Mouse (Mus musculus) granulocyte monocyte progenitor cell, adult 5-6 weeks (primary cell): ENCODE data around the gene Mgarp. TPM values are rescaled to one million over a fixed set of nuclear protein-coding genes. Genes with fewer than 3 reads are reported as not detected.
"Not testable (repeated sequence)": the region's sequence is repeated elsewhere in the genome, so short reads cannot be mapped to it uniquely, and the experiment has no call there.

ENCODE experiments used
- ATAC-seq: replicated peaks from 2 replicates; pipeline ENCODE4 v1.8.0; 2016; ENCODE audit warnings: mild to moderate bottlenecking, moderate TSS enrichment, inconsistent platforms; ENCODE audit not compliant: poor library complexity, severe bottlenecking
- total RNA-seq, 2 experiments: library from RNA; stranded (forward) in 1 of 2; stranded (reverse) in 1 of 2; fragments of 200-712, 200-1000 nt in 1 of 2; fragments of >200 nt in 1 of 2; fragmentation: Nextera tagmentation in 1 of 2; gene quantifications; 2 replicates each; pipeline ENCODE4 v1.2.3; 2014 to 2017

Gene Mgarp
- not detected in 2 replicates for total RNA-seq (2014; fragmentation: Nextera tagmentation)
- not detected in 2 replicates for total RNA-seq (2017)

DNA sequence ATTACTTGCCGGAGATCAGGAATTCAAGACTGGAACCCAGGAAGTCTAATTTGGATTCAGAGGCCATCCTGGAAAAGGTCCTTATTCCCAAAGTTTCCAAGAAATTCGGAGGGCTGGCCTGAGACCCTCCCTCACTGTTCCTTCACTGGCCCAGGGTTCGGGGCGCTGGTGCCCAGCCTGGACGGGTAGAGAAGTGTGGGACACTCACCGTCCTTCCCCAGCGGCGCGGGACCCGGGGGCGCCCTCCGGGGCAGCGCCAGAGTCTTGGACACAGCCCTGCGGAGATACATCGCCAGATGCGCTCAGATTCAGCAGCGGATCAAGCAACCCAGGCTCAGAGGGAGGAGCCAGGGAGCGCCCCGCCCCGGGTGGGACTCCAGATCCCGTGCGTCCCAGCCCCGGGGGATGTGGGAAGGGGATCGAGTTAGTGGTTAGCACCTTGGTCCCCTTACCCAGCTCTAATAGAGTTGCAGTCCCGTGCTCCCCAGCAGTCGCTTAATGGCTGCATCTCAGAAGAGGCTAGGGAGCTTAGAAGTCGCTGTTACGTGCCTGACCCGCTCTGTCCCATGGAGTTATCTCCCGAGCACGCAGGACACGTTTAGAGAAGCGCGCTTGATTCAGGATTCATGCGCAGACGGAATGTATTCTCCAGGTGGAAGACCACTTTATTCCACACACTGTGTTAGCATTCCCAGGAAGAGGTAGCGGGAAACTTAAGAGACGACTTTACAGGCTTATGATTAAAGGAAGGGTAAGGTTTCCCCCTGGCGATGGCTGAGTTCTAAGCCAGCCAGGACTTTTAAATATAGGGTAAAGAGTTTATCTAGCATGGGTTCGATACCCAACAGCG, at the start of gene Mgarp:
Gene Mgarp, minus strand, starts transcription at position 520 of the 850 bp plus-strand sequence.
- peak; percentile 96 for ATAC-seq

DNA sequence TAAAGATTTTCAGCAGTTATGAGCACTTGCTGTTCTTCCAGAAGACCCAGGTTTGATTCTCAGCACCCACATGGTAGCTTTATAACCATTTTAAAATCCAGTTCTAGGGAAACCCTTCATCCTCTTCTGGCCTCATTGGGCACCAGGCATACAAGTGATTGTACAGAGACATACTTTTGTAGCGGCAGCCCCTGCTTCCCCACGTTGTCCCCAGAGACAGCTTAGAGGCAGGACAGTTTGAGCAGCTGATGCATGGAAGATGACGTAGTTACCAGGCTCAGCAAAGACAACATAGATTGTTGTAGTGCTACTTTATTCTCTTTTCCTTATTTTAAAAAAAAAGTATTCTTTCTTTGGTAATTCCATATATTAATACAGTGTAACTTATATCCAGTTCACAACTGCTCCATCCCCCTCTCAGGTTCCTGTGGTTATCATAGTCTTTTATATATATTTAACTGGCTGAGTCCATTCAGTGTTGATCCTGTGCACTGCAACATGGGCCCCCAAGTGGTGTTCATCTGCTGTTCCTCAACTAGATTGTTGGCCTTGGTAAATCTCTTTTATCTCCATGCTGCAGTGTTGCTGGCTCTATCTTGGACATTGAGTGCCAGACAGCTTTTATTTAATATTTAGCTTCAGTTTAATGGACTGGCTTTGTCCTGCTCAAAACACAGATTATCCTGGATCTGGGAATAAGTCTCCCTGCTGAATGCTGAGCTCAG, 38.5 kb upstream of the Mgarp start:
- ATAC-seq, result no peak

DNA sequence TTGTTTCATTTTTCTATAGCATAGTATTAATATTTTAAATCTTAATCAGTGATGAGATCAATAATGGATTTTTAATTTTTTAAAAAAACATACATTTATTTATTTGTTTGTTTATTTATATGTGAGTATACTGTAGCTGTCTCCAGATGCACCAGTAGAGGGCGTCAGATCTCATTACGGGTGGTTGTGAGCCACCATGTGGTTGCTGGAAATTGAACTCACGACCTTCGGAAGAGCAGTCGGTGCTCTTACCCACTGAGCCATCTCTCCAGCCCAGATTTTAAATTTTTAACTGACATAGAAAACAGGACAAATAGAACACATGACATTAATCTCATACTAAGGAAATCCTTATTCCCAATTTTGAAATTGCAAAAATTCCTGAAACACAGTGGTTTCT, 37.8 kb upstream of the Mgarp start:
- ATAC-seq, result not testable (repeated sequence)

DNA sequence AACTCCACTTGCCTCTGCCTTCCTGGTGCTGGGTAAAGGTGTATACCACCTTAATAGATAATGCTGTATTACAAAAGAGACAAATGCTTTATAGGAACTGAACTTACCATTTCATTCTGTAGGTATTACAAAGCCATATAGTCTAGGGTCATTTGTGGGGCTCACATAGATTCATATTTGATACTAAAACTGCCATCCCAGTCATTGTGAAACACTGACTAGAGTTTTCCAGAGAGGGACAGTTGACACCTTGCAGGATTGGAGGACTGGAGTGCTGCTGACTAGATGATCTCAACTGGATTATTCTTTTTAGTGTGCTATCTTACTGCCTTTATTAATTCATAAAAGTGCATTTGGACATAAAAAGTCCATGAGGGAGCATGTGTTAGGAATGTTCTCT, 28.9 kb upstream of the Mgarp start:
- no peak for ATAC-seq

DNA sequence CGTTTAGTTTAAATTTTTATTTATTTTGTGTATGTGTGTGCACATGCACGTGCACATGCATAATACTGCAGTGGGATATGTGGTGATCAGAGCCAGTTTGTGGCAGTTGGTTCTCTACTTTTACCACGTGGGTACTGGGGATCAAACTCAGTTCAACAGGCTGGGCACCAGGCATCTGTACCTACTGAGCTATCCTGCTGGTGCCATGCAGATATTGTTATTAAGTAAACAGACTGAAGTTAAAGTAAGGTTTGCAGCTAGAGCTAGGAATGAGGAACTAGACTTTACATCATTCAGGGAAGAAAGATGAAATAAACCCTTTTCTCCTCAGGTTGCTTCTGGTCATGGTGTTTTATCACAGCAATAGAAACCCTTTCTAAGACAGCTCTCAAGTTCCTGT, 25.4 kb upstream of the Mgarp start:
- peak; percentile 83 for ATAC-seq

DNA sequence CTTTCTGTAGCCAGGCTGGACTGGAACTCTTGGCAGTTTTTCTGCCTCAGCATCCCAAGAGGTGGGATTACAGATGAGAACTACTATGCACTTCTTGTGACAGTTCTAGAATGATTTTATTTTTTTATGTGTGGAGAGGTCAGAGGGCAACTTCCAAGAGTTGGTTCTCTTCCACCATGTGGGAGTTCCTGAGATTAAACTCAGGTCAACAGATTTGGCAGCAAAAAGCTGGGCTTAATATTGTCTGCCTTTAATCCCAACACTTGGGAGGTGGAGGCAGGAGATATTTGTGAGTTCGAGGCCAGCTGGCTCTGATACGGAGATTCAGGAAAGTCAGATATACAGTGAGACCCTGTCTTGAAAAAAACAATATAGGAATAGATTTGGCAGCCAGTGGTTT, 21.4 kb upstream of the Mgarp start:
- no peak for ATAC-seq

DNA sequence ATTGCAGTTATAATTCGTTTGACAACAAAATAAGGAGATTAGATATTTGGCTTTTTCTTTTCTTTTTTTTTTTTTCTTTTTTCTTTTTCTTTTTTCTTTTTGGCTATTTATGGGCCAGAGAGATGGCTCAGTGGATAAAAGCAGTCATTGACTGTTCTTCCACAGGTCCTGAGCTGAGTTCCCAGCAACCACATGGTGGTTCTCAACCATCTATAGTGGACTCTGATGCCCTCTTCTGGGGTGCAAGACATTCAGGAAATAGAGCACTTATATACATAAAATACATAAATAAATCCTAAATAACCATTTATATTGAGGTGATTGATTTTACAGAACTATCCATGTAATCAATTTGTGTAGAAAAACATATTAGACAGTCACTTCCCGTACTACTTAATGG, 20.9 kb upstream of the Mgarp start:
- no peak for ATAC-seq

DNA sequence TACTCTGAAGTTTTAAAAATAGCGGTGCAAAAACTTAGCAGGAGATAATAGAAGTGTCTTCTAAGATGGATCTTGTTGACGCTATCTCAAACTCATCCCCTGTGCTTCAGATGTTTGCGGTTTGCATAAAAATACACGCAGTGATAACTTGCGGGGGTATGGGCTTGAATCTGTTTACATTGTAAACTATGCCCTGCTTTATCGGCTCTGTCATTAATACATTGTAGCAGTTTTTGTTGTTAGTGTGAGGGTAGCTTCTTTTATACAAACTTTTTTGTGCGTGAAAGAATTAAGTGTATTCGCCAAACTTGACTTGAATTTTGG, 20.6 kb upstream of the Mgarp start:
- no peak for ATAC-seq

DNA sequence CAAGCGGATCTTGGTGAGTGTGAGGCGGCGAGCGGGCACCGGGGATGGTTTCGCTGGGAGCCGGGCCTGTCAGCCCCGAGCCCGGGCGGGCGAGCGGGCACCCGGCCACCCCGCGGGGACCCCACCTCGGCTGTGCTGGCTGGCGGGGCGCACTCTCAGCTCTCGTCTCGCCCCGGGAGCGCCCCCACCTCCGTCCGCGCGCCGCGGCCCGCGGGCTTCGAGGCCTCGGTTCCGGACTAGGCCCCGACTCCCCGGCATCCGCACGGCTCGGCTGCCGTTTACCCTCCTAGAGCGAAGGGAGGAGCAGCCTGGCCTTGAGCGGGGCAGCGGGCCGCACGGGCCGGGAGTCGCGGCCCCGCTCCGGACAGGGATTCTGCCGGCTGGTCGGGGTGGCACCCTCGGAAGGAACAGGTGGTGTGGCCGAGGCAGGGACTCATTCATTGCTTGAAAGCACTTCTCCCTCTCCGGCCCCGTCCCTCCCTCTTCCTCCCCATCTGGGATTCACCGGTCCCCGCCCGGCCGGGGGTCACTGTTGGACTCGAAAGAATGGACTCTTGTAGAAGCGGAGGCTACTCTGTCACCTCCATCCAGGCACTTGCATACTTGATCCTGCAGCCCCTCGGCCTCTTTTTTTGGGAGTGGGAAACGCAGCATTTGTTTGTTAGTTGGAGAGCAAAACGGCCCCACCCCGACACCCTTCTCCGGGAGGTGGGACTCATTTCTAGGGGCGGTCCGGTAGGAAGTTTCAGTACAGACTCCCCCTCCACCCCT, 20.0 kb upstream of the Mgarp start:
- peak; percentile 39 for ATAC-seq

DNA sequence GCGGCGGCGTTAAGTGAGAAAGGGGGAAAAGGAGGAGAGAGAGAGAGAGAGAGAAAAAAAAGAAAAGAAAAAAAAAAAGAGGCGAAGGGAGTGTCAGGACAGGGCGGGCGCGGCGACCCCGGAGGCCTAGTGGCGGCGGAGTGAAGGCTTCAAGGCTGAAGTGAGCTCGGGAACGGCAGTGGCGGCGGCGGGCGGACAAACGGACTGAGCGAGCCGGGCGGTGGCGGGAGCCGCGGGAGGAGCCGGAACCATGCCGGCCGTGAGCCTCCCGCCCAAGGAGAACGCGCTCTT, 19.5 kb upstream of the Mgarp start:
- no peak for ATAC-seq

DNA sequence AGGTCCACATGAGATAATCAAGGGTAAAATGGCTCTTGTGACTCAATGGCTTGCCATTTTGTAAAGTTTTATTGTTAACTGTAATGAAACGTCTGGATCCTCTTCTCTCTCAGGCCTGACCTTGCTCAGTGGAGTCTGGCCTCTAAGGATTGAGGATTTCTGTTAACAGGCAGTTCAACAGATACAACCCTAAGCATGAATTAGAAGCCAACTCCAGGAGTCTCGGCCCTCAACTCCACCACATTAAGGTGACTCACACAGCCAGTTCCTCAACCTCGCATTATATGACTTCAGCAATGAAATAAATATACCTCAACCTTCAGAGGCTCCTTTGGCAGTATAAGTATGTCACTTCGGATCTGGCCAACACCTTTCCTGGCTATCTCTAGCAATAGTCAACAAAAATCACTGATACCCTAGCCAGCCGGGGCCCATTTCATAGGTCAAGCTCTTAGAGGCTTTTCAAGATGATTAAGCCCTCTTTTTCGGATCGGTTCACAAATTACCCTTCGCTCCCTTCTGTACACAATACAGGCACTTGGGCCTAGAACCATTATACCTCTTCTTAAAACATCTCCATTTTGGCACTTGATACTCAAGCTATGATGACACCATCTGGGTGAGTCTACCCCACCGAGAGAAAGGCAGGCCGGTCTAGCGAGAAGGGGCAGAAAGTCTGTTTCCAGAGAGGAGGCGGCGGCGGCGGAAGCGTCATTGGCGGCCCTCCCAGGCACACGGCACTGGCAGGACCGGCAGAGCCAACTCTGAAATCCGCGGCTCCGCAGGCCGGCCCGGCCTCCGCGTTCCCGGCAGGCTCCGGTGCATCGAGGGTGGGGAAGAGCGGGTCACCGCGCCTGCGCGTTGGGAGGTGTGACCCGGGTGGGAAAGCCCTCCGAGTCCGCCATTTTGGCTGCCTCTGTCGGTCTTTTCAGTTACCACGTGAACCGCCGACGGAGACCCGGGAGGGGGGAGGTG, 18.8 kb upstream of the Mgarp start, which contains the start of gene Naa15:
Gene Naa15, plus strand, starts transcription at position 51 of the 975 bp plus-strand sequence.
- peak; percentile 89 for ATAC-seq

DNA sequence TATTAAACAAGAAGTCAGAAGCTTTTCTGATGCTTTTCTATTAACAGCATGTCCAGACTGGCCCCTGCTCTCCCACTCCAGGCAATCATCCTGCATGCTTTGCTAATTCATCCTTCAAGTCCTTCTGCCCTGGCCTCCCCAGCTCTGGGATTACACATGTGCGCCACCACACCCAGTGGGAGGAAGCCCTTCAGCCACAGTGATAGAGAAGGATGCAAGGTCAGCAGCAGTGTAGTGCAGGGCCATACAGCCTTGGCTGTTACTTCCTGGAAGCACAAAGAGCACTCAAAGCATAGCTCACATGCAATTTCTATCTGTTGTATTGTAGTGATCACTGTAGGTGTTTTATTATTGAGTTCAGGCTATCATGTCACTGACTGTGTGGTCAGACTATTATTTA, 16.7 kb upstream of the Mgarp start:
- ATAC-seq, result no peak

DNA sequence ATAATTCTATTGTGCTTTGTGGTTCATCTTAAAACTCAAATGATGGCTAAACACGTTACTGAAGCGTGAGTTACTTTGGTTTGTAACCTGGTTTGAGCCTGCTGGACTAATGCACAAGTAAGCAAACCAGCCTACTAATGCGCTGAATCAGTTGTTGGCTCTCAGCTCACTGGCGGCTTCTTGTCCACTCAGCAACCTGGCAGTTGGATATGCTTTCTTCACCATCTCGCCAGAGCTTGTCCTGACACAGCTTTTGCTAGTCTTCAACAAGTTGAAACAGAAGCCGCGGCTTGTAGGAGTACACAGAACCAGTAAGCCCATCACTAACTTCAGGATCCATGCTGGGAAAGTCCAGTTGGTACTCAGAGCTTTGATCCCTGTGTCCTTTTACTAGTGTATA, 15.9 kb upstream of the Mgarp start:
- no peak for ATAC-seq

DNA sequence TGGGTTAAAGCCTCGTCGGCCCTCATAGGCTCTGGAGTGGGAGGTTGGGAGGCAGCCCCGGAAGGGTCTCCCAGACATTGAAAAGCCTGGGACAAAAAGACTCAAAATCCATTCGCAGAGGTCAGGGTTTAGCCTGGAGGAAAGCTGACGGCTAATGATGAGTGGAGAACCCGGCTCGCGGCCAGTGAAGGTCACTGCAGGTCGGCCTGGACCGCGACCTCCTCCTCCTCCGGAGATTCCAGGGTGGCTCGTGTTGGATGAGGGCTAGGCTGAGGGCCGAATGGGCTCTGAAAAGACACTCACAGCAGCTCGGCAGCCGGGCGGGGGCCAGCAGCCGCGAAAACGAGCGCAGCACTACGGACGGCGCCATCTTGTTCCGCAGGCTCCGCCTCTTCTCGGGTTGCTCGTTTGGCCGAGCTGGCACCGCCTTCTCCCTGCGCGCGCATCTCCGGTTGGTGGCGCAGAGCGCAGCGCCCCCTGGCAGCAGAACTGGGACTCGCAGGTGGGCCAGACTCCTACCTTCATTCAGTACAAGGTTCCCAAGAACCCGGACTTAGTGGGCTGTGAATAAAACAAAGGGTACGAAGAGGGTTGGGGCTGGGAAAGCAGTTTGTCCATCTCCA, 12.1 kb upstream of the Mgarp start, which contains the start of gene Ndufc1:
Gene Ndufc1, minus strand, starts transcription at position 428 of the 623 bp plus-strand sequence.
- ATAC-seq, result peak; percentile 98

DNA sequence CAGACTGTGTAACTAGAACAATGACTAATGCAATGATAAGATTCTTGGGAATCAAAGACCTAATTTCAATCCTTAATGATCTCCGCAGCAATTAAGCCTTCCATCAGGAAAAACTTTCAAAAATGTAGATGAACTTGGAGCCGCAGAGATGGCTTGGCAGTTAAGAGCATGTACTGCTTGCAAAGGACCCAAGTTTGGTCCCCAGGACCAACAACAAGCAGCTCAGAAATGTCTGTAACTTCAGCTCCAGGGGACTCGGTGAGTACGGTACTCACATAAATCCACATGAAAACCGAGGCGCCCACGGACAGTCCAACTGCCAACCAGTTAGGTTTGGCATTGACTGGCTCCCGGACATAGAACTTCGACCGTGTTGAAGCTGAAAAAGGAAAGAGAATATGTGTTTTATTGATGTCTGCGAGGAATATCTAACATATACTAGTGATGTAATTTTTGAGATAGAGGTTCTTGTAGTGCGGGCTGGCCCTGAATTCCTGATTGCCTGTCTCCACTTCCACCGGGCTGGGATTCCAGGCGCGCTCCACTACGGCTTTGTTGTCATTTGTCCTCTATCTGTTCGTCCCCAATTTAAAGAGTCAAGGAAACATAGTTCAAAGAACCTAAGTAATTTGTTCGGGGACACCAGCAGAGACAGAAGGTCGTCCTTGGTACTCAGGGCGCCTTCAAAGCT, 11.5 kb upstream of the Mgarp start:
- peak; percentile 4; the same call in 1 of the 2 replicates for ATAC-seq

DNA sequence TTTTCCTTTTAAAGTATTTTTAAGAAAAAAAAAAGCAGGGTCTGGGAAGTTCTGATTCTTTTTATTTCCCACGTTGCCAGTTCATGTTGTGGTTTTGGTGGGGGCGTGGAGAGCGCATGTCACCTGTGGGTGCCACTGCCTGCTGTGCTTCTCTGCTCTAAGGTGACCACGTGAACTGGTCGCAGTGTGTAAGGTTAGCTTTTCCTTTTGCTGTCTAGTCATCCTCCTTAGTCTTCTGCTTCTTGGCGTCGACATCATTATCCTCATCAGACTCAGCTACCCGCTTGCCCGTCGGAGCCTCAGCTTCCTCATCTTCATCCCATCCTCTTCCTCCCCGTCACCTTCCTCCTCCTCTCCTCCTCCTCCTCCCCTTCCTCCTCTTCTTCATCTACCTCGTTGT, 6.1 kb upstream of the Mgarp start:
- no peak for ATAC-seq

DNA sequence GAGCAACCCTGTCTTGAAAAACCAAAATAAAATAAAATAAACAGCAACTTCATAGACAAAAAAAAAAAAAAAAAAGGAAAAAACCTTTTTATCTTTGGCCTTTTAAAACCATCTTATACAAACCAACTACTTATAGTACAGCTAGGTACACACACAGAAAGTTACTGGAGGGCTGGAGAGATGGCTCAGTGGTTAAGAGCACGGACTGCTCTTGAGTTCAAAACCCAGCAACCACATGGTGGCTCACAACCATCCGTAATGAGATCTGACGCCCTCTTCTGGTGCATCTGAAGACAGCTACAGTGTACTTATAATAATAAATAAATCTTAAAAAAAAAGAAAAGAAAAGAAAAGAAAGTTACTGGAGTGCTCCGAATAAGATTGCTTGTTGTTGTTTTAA, 5.5 kb upstream of the Mgarp start:
- not testable (repeated sequence) for ATAC-seq

DNA sequence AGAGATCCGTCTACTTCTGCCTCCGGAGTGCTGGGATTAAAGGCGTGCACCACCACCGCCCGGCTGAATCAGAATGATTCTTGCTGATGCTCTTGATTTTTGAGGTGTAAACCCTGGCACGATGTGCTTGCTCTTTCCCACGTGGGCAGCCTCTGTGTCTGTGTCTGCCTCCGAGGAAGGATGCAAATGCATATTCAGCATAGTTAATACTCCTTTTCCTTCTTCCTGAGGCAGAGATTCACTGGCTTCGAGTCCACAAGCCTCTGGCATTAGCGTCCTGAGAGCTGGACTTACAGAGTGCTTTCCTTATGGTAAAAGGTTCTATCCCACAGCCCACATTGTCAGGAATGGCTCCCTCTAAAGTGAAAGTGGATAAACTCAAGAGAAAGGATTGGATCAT, 4.1 kb upstream of the Mgarp start:
- ATAC-seq, result no peak

DNA sequence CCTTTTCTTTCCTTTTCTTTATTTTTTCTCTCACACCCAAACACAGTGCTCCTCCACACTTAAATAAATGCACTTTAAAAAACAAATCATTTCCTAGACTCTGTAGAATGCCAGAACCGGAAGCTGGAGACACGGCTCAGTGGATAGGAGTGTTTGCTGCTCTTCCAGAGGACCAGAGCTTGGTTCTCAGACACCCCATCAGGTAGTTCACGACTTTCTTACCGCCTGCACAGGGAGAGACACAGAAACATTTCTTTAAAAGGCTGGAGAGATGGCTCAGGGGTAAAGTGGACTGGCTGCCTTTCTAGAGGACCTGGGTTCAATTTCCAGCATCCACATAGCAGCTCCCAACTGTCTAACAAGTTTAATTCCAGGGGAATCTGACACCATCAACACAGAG, 3.0 kb upstream of the Mgarp start:
- ATAC-seq, result no peak
